Mouse (Mus musculus): Measurements from ENCODE around the gene Morc3. TPM values are rescaled to one million over a fixed set of nuclear protein-coding genes. Genes with fewer than 3 reads are reported as not detected.
A peak's percentile ranks its signal among the peaks of the same experiment; 100 is the strongest.

Morc3 gene
- polyA plus RNA-seq, 1 experiment from 2014 or later, result 33.3 TPM

- no peak overlapping the region for H3K4me3 ChIP-seq (ENCODE audit: low read length)
- H3K36me3 ChIP-seq (ENCODE audit: insufficient read depth, low read length), result peaks cover 24% of the 10 kb centered on the region
- H3K4me1 ChIP-seq (ENCODE audit: insufficient read depth, low read length), result peaks cover 7% of the 10 kb centered on the region; the same call in 1 of the 2 replicates
- no peak overlapping the region for H3K4me2 ChIP-seq (replicated peaks; ENCODE audit: low read depth, low read length)
- 75% methylated on average over 6 of the region's 6 CpGs for WGBS
- H3K9me3 ChIP-seq (ENCODE audit: low read length), result no peaks in the 10 kb centered on the region
- H3K27me3 ChIP-seq (ENCODE audit: insufficient read depth, low read length), result no peaks in the 10 kb centered on the region
- no peak overlapping the region for H3K9ac ChIP-seq (replicated peaks; ENCODE audit: low read length)
- no peak overlapping the region for H3K27ac ChIP-seq (ENCODE audit: low read length)
- ATAC-seq (ENCODE audit: low FRiP score, low TSS enrichment), result no peak
These were observed 71.1 kb downstream of the Morc3 start for GRCm38 (mm10) chr16:93903027-93903426.

GRCm38 (mm10) chr16:93906156-93907014, 74.5 kb downstream of the Morc3 start:
- Histone ChIP-seq H3K4me1 (ENCODE audit: insufficient read depth, low read length) (peaks cover 7% of the 10 kb centered on the region; the same call in 1 of the 2 replicates), H3K9ac (replicated peaks; ENCODE audit: low read length) (peak overlapping the region; percentile 38), H3K36me3 (ENCODE audit: insufficient read depth, low read length) (peaks cover 23% of the 10 kb centered on the region), H3K4me3 (ENCODE audit: low read length) (no peak overlapping the region), H3K27me3 (ENCODE audit: insufficient read depth, low read length) (no peaks in the 10 kb centered on the region), H3K9me3 (ENCODE audit: low read length) (no peaks in the 10 kb centered on the region), H3K4me2 (replicated peaks; ENCODE audit: low read depth, low read length) (no peak overlapping the region), H3K27ac (ENCODE audit: low read length) (peak overlapping the region; percentile 87)
- WGBS, result 58% methylated on average over 11 of the region's 11 CpGs
- ATAC-seq (ENCODE audit: low FRiP score, low TSS enrichment), result peak; percentile 80

- WGBS, result 72% methylated on average over 5 of the region's 5 CpGs
- H3K27me3 ChIP-seq (ENCODE audit: insufficient read depth, low read length), result no peaks in the 10 kb centered on the region
These were observed 75.8 kb downstream of the Morc3 start for GRCm38 (mm10) chr16:93907761-93908160.

GRCm38 (mm10) chr16:93908196-93908595, 76.3 kb downstream of the Morc3 start:
- Histone ChIP-seq H3K4me2 (replicated peaks; ENCODE audit: low read depth, low read length) (no peak overlapping the region), H3K27me3 (ENCODE audit: insufficient read depth, low read length) (no peaks in the 10 kb centered on the region), H3K4me3 (ENCODE audit: low read length) (no peak overlapping the region), H3K9me3 (ENCODE audit: low read length) (no peaks in the 10 kb centered on the region), H3K4me1 (ENCODE audit: insufficient read depth, low read length) (peaks cover 18% of the 10 kb centered on the region), H3K9ac (replicated peaks; ENCODE audit: low read length) (no peak overlapping the region), H3K36me3 (ENCODE audit: insufficient read depth, low read length) (peaks cover 14% of the 10 kb centered on the region), H3K27ac (ENCODE audit: low read length) (no peak overlapping the region)
- 93% methylated on average over 8 of the region's 8 CpGs for WGBS
- no peak for ATAC-seq (ENCODE audit: low FRiP score, low TSS enrichment)

More at GRCm38 (mm10) chr16:93907761-93908160, 75.8 kb downstream of the Morc3 start:
- Histone ChIP-seq H3K27ac (ENCODE audit: low read length) (peak overlapping the region; percentile 65; the same call in 1 of the 2 replicates), H3K4me3 (ENCODE audit: low read length) (no peak overlapping the region), H3K4me1 (ENCODE audit: insufficient read depth, low read length) (peaks cover 16% of the 10 kb centered on the region), H3K9me3 (ENCODE audit: low read length) (no peaks in the 10 kb centered on the region), H3K9ac (replicated peaks; ENCODE audit: low read length) (no peak overlapping the region), H3K36me3 (ENCODE audit: insufficient read depth, low read length) (peaks cover 18% of the 10 kb centered on the region), H3K4me2 (replicated peaks; ENCODE audit: low read depth, low read length) (no peak overlapping the region)
- no peak for ATAC-seq (ENCODE audit: low FRiP score, low TSS enrichment)

- H3K27me3 ChIP-seq (ENCODE audit: insufficient read depth, low read length), result no peaks in the 10 kb centered on the region
- H3K4me2 ChIP-seq (replicated peaks; ENCODE audit: low read depth, low read length), result no peak overlapping the region
- no peak overlapping the region for H3K27ac ChIP-seq (ENCODE audit: low read length)
- ATAC-seq (ENCODE audit: low FRiP score, low TSS enrichment), result no peak
- H3K9me3 ChIP-seq (ENCODE audit: low read length), result no peaks in the 10 kb centered on the region
- H3K4me3 ChIP-seq (ENCODE audit: low read length), result no peak overlapping the region
- H3K4me1 ChIP-seq (ENCODE audit: insufficient read depth, low read length), result peaks cover 18% of the 10 kb centered on the region
- peaks cover 4% of the 10 kb centered on the region for H3K36me3 ChIP-seq (ENCODE audit: insufficient read depth, low read length)
- WGBS, result 87% methylated on average over 3 of the region's 3 CpGs
- H3K9ac ChIP-seq (replicated peaks; ENCODE audit: low read length), result no peak overlapping the region
These were observed 78.0 kb downstream of the Morc3 start for GRCm38 (mm10) chr16:93909936-93910335.

GRCm38 (mm10) chr16:93910735-93911665, 79.1 kb downstream of the Morc3 start:
- H3K4me2 ChIP-seq (replicated peaks; ENCODE audit: low read depth, low read length), result no peak overlapping the region
- no peak for ATAC-seq (ENCODE audit: low FRiP score, low TSS enrichment)
- no peaks in the 10 kb centered on the region for H3K9me3 ChIP-seq (ENCODE audit: low read length)
- H3K4me3 ChIP-seq (ENCODE audit: low read length), result no peak overlapping the region
- H3K36me3 ChIP-seq (ENCODE audit: insufficient read depth, low read length), result no peaks in the 10 kb centered on the region
- WGBS, result 68% methylated on average over 28 of the region's 28 CpGs
- H3K4me1 ChIP-seq (ENCODE audit: insufficient read depth, low read length), result peaks cover 18% of the 10 kb centered on the region
- H3K27me3 ChIP-seq (ENCODE audit: insufficient read depth, low read length), result no peaks in the 10 kb centered on the region
- H3K9ac ChIP-seq (replicated peaks; ENCODE audit: low read length), result no peak overlapping the region
- H3K27ac ChIP-seq (ENCODE audit: low read length), result peak overlapping the region; percentile 68

GRCm38 (mm10) chr16:93912158-93912557, 80.2 kb downstream of the Morc3 start:
- H3K27ac ChIP-seq (ENCODE audit: low read length), result peak overlapping the region; percentile 68
- H3K4me2 ChIP-seq (replicated peaks; ENCODE audit: low read depth, low read length), result no peak overlapping the region
- H3K9ac ChIP-seq (replicated peaks; ENCODE audit: low read length), result no peak overlapping the region
- peak; percentile 95 for ATAC-seq (ENCODE audit: low FRiP score, low TSS enrichment)
- H3K36me3 ChIP-seq (ENCODE audit: insufficient read depth, low read length), result no peaks in the 10 kb centered on the region
- no peak overlapping the region for H3K4me3 ChIP-seq (ENCODE audit: low read length)
- WGBS, result 15% methylated on average over 5 of the region's 5 CpGs
- H3K4me1 ChIP-seq (ENCODE audit: insufficient read depth, low read length), result peaks cover 16% of the 10 kb centered on the region
- no peaks in the 10 kb centered on the region for H3K9me3 ChIP-seq (ENCODE audit: low read length)
- no peaks in the 10 kb centered on the region for H3K27me3 ChIP-seq (ENCODE audit: insufficient read depth, low read length)

- Histone ChIP-seq H3K9ac (replicated peaks; ENCODE audit: low read length) (no peak overlapping the region), H3K4me3 (ENCODE audit: low read length) (no peak overlapping the region), H3K4me2 (replicated peaks; ENCODE audit: low read depth, low read length) (no peak overlapping the region), H3K27ac (ENCODE audit: low read length) (peak overlapping the region; percentile 68; the same call in 1 of the 2 replicates), H3K27me3 (ENCODE audit: insufficient read depth, low read length) (no peaks in the 10 kb centered on the region), H3K4me1 (ENCODE audit: insufficient read depth, low read length) (peaks cover 12% of the 10 kb centered on the region), H3K9me3 (ENCODE audit: low read length) (no peaks in the 10 kb centered on the region), H3K36me3 (ENCODE audit: insufficient read depth, low read length) (no peaks in the 10 kb centered on the region)
- ATAC-seq (ENCODE audit: low FRiP score, low TSS enrichment), result 0 out of 2 replicates have a peak, but pooled peaks have one; percentile 25
- 43% methylated on average over 3 of the region's 3 CpGs for WGBS
These were observed 80.9 kb downstream of the Morc3 start for GRCm38 (mm10) chr16:93912808-93913207.

GRCm38 (mm10) chr16:93913881-93914576, 82.1 kb downstream of the Morc3 start:
- H3K27me3 ChIP-seq (ENCODE audit: insufficient read depth, low read length), result no peaks in the 10 kb centered on the region
- no peaks in the 10 kb centered on the region for H3K9me3 ChIP-seq (ENCODE audit: low read length)
- no peak overlapping the region for H3K27ac ChIP-seq (ENCODE audit: low read length)
- no peak overlapping the region for H3K9ac ChIP-seq (replicated peaks; ENCODE audit: low read length)
- no peak overlapping the region for H3K4me2 ChIP-seq (replicated peaks; ENCODE audit: low read depth, low read length)
- no peak for ATAC-seq (ENCODE audit: low FRiP score, low TSS enrichment)
- no peak overlapping the region for H3K4me3 ChIP-seq (ENCODE audit: low read length)
- 68% methylated on average over 10 of the region's 10 CpGs for WGBS
- H3K4me1 ChIP-seq (ENCODE audit: insufficient read depth, low read length), result peaks cover 22% of the 10 kb centered on the region
- no peaks in the 10 kb centered on the region for H3K36me3 ChIP-seq (ENCODE audit: insufficient read depth, low read length)
